Mouse (Mus musculus) left cerebral cortex, postnatal 10 days (tissue): ENCODE data around the gene Dstn. TPM values are rescaled to one million over a fixed set of nuclear protein-coding genes. Genes with fewer than 3 reads are reported as not detected.

Source experiments
- DNase-seq, 2 experiments: peaks; one replicate each; pipeline ENCODE4 v3.0.0; 2021 to 2022; ENCODE audit warnings: low spot score in 2 of 2, mixed read lengths in 1 of 2; ENCODE audit errors: extremely low spot score in 1 of 2
- intact Hi-C: fragments of 180-260 bp; cut with DNase I; formaldehyde crosslinking; loops from one replicate; pipeline ENCODE4 v1.15.1; 2025
- total RNA-seq, 2 experiments: library from RNA; stranded (reverse); gene quantifications; 2 replicates each; pipeline ENCODE4 v1.2.3; 2021

Gene Dstn
- 100 to 1,000 TPM; 257 to 270 TPM for total RNA-seq

- peak; percentile 93 to 96 for DNase-seq
- intact Hi-C loops: no loop called here
Measured at GRCm38 (mm10) chr2:143914760-143915599, at the start of gene Dstn. Gene Dstn, plus strand, starts transcription at chr2:143915320.

- intact Hi-C loops: loop anchor here (5.0 to 10.0 kb wide), 3 partner anchors 350 to 587 kb away; no protein-coding TSS in a partner anchor
- peak; percentile 80 to 85 for DNase-seq
Measured at GRCm38 (mm10) chr2:143867326-143867725, 47.8 kb upstream of the Dstn start.

- no peak for DNase-seq
- intact Hi-C loops: no loop called here
Measured at GRCm38 (mm10) chr2:143870936-143871688, 44.0 kb upstream of the Dstn start.

- intact Hi-C loops: no loop called here
Measured at GRCm38 (mm10) chr2:143876026-143876425, 39.1 kb upstream of the Dstn start.

GRCm38 (mm10) chr2:143876929-143877632, 38.0 kb upstream of the Dstn start:
- intact Hi-C loops: no loop called here
- no peak for DNase-seq

More at GRCm38 (mm10) chr2:143876026-143876425, 39.1 kb upstream of the Dstn start:
- no peak for DNase-seq

GRCm38 (mm10) chr2:143879311-143879710, 35.8 kb upstream of the Dstn start:
- no peak for DNase-seq
- intact Hi-C loops: no loop called here

GRCm38 (mm10) chr2:143882002-143882401, 33.1 kb upstream of the Dstn start:
- intact Hi-C loops: no loop called here
- DNase-seq: peak in 1 of 2 experiments; percentile 43

GRCm38 (mm10) chr2:143882606-143883288, 32.4 kb upstream of the Dstn start:
- intact Hi-C loops: no loop called here
- DNase-seq: no peak

GRCm38 (mm10) chr2:143889131-143889859, 25.8 kb upstream of the Dstn start:
- DNase-seq: no peak
- intact Hi-C loops: no loop called here

- no peak for DNase-seq
- intact Hi-C loops: no loop called here
Measured at GRCm38 (mm10) chr2:143889860-143890433, 25.2 kb upstream of the Dstn start.

- intact Hi-C loops: no loop called here
- no peak for DNase-seq
Measured at GRCm38 (mm10) chr2:143891302-143892048, 23.6 kb upstream of the Dstn start.

- DNase-seq: no peak
- intact Hi-C loops: no loop called here
Measured at GRCm38 (mm10) chr2:143899470-143900220, 15.5 kb upstream of the Dstn start.

- intact Hi-C loops: no loop called here
- no peak for DNase-seq
Measured at GRCm38 (mm10) chr2:143900821-143901351, 14.2 kb upstream of the Dstn start.

- intact Hi-C loops: no loop called here
- no peak for DNase-seq
Measured at GRCm38 (mm10) chr2:143903376-143904045, 11.6 kb upstream of the Dstn start.

GRCm38 (mm10) chr2:143904896-143905295, 10.2 kb upstream of the Dstn start:
- intact Hi-C loops: no loop called here
- no peak for DNase-seq

GRCm38 (mm10) chr2:143909230-143909629, 5.9 kb upstream of the Dstn start:
- no peak for DNase-seq
- intact Hi-C loops: no loop called here
